Mouse (Mus musculus) frontal cortex, postnatal 10 days (tissue): ENCODE measurements around the gene Qars.

ENCODE experiments used
- DNase-seq, 2 experiments: peaks; one replicate each; pipeline ENCODE4 v3.0.0; 2022; ENCODE audit warnings: low spot score in 2 of 2, mixed read lengths in 1 of 2

Gene Qars

GRCm38 (mm10) chr9:108486973-108487530, 20.5 kb upstream of the Qars start:
- DNase-seq, result no peak

- no peak for DNase-seq
Measured at GRCm38 (mm10) chr9:108488403-108488802, 19.1 kb upstream of the Qars start.

GRCm38 (mm10) chr9:108489215-108489614, 18.3 kb upstream of the Qars start:
- no peak for DNase-seq

DNA sequence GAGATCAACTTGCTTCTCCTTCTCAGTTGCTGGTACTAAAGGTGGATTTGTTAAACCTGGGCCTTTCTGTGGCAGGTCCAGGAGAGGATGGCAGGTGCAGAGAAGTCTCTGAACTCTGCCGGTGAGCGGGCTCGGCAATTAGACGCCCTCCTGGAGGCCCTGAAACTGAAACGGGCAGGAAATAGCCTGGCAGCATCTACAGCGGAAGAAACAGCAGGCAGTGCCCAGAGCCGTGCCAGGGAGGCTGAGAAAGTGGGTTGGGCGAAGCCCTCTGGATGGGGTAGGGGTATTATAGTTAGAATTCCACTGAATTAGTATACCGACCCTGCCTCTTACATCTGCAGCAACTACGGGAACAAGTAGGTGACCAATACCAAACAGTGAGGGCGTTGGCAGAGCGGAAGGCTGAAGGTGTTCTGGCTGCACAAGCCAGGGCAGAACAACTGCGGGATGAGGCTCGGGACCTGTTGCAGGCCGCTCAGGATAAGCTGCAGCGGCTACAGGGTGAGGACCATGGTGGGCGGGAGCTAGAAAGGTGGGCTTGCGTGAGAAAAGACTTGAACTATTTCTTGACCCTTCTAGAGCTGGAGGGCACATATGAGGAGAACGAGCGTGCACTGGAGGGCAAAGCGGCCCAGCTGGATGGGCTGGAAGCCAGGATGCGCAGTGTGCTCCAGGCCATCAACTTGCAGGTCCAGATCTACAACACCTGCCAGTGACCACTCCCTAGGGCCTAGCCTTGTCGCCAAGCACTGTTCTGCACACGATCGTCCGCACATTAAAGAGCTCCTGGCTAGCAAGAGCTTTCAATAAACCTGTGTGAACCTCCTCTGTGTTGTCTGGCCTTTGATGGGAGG, 17.6 kb upstream of the Qars start:
- no peak for DNase-seq

DNA sequence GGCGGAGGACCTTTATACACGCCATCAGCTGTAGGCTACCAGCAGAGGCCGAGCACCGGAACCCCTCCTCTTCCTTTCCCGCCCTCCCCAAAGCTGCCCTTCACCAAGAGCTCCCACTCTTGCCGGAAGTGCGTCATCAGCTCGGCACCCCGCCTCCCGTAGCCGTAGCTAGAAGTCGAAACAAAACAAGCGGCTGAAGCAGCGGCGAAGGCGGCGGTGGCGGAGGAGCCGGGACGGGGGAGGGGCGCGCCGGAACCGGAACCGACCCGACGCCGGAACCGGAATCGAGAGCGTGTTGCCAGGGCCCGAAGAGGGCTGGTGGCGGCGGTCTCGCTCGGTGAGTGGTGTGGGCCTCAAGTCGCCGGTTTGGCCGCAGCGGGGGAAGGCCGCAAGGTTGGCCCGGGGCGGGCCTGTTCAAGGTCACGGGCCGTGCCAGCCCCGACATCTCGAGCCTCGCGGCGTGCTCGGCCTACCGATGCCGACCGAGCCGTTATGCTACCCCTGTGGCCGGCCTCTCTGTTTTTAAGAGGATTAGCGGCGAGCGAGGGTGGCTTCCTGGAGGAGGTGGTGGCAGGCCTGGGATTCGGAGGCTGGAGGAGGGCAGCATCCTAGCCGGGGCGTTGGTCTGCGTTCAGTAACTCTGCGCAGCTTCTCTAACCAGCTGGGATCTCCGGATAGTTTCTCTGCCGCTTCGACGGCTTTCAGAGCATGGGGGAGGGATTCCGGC, 16.8 kb upstream of the Qars start, which contains the start of gene Usp19:
TSS of gene Usp19 (plus strand) at position 44 of the 727 bp plus-strand sequence.
- DNase-seq, result peak; percentile 93 to 95

DNA sequence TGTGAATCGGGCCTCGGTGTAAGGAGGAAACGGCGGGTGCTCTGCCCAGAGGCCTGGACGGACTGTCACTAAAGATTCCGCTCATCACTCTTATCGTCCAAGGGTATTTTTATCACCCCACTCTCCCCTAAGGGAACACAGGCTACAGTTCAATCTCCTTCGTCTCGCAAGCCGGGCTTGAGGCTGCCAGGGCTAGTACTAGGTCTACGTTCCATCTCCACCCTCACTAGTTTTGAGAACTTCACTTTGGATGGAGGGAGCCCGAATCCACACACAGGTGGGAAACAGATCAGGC, 16.3 kb upstream of the Qars start:
- no peak for DNase-seq

DNA sequence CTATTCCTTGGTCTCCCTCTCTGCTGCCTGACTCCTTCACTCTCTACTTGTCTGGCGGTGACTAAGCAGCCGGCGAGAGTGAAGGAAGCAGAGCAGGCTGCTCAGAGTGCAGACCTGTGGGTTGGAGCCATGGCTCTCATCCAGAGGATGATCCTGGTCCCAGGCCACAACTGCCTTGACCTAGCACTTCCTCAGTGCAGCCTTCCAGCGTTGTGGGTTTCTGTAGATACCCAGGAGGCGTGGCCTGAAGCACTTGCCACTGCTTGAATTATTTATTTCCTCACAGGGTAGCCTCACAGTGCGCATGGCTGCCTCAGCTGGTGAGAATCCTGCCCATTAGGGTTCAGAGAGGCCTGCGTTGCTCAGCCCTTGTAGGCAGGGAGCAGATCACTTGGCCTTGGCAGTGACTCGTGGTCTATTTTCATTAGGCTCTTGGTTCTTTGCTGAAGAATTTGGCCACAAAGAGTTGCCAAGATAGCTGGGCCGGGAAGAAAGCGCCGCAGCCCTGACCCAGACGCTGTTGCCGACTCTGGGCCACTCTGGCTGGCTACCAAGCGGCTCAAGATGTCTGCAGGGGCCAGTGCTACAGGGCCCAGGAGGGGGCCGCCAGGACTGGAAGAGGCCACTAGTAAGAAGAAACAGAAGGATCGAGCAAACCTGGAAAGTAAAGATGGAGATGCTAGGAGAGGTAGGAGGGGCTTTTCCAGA, 15.3 kb upstream of the Qars start:
- DNase-seq, result no peak

GRCm38 (mm10) chr9:108493246-108493645, 14.3 kb upstream of the Qars start:
- no peak for DNase-seq

DNA sequence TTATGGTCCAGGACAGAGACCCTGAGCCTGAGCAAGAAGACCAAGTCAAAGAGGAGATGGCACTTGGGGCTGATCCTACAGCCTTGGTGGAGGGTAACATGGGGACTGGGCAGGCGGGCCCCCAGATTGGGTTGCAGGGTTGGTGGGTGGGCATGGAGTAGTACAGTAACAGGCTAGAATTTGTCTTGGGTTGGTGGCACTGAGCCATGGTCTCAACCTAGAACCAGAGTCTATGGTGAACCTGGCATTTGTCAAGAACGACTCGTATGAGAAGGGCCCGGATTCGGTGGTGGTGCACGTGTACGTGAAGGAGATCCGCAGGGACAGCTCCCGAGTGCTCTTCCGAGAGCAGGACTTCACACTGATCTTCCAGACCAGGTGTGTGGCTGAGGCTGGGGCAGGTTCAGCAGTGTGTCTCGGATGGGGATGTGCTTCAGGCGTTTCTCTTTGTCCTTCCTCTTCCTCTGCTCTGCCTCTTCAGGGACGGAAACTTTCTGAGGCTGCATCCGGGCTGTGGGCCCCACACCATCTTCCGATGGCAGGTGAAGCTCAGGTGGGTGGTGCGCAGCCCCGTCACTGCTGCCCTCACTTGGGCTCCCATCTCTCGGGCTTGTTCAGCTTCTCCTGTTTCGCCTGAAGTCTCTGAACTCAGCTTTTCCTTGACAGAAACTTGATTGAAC, 13.2 kb upstream of the Qars start:
- DNase-seq, result no peak

GRCm38 (mm10) chr9:108494905-108495304, 12.6 kb upstream of the Qars start:
- no peak for DNase-seq

GRCm38 (mm10) chr9:108499231-108499630, 8.3 kb upstream of the Qars start:
- no peak for DNase-seq

DNA sequence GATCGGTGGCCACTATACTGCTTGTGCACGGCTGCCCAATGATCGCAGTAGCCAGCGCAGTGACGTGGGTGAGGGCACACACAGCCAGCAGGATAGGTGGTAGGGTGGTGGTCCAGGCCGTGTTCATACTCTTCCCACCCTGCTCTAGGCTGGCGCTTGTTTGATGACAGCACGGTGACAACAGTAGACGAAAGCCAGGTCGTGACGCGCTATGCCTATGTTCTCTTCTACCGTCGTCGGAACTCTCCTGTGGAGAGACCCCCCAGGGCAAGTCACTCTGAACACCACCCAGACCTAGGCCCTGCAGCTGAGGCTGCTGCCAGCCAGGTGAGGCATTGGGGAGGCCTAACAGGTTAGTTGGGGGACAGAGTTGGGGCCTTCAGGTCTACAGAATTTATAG, 7.6 kb upstream of the Qars start:
- no peak for DNase-seq

DNA sequence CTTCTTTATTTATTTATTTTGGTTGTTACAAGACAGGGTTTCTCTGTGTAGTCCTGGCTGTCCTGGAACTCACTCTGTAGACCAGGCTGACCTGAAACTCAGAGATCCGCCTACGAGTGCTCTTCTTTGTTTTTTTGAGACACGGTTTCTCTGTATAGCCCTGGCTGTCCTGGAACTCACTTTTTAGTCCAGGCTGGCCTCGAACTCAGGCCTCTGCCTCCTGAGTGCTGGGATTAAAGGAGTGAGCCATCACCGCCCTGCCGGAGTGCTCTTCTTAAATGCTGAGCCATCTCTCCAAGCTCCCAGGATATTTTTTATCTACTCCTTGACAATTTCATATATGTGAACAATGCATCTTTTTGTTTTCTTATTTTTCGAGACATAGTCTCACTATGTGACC, 605 bp upstream of the Qars start:
- DNase-seq, result no peak

GRCm38 (mm10) chr9:108508776-108509175, 1.3 kb downstream of the Qars start:
- peak in 1 of 2 experiments; percentile 4 for DNase-seq

DNA sequence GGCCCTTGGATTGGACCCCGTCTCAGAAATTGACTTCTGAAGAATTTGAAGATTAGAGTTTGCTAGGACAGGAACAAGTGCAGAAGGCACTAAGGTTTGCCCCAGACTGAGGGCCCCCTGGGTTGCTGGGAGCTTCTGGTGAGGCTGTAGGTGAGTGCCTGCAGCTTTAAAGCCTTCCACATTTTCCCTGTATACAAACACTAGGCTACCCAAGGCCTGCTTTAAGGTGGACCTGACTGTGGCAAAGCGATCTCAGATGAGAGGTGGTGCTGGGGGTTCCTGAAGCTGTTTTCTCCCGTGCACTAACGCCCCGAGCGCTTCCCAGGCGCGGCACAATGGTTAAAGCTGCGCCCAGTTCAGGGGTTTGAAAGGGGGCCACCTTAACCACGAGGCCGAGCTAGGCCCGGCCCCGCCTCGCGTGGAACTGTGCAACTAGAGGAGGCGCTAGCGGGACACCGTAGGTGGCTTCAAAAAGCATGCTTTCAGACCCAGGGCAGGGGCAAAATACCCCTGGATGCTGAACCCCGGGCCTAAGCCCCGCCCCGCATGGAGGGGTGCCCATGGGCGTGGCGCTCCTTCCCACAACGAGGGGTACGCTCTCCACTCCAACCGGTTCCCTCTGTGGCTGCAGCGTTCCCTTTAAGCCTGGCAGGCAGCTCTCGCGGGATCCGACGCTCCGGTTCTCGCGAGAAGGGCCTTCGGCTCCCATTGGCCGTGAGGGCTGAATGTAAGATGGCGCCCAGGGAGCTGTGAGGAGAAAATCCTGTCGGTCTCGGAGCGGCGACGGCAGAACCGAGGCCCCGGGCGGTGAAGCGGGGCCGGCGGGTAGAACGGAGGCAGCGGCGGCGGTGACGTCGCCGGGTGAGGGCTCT, 9.1 kb downstream of the Qars start, which contains the start of gene Qrich1:
TSS of gene Qrich1 (plus strand) at position 427 of the 872 bp plus-strand sequence.
- DNase-seq, result peak; percentile 95 to 96

DNA sequence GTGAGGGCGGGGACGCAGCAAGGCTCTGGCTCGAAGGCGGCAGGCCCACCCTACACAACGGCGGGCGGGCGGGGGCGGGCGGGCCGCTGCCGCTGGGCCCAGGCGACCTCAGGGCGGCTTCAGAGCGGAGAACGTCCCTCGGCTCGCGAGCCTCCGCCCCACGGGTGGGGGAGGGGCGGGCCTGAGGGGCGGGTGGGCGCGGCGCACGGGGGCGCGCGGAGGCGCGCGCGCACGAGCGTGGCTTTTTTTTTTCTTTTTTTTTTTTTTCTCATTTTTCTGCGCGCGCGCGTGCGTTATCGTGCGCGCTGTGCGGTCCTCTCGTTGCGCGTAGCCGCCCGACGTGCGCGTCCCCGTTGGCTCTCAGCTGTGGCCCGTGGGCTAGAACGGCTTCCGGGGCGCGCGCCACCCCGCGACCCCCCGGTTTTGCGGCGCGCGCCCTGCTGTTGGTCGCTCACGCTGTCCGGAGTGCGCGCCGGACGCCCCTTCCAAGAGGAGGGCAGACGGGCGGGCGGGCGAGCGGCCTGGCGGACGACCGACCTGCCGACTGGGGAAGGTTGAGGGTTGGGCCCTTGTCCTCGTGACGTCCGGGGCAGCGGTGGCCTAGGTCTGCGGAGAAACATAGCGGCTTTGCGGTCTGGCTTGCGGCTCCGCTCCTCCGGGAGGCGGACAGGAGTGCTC, 9.9 kb downstream of the Qars start:
- peak; percentile 74 to 86 for DNase-seq

GRCm38 (mm10) chr9:108517931-108518332, 10.4 kb downstream of the Qars start:
- DNase-seq, result no peak

DNA sequence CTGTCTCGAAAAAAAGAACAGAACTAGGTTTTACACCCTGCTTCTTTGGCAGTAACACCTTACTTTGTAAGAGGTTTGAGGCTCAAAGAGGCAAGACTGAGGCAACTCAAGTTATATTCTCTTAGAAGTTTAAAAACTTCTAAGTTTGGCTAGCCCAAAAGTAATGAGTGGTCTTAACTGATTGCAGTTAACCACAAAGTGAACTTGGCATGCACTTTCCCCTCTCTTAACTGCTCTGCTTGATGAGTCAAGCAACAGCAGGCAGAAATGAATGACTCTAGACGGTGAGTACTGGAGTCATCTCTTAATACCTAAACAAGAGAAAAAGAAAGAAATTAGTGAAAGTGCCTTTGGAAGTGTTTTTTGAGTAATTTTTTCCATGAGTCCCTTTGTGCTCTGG, 14.1 kb downstream of the Qars start:
- no peak for DNase-seq

- DNase-seq, result no peak
Measured at GRCm38 (mm10) chr9:108523341-108523740, 15.8 kb downstream of the Qars start.

DNA sequence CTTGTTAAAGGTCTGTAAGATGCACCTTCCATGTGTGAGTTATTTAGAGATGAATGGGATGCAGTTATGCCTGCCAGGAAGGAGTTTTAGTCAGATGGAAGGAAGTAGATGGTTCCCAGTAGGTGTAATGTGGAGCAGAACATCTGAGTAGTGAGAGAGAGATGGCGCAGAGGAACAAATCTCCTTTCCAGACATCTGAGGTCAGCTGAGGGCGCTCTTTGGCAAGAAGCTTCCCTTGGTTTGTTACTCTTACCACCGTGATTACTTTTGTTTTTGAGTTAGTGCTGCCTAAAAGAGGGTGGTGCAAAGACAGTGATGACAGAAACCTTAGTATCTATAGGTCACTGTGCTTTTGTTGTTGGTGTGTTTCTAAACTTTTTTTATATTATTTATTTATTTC, 17.9 kb downstream of the Qars start:
- no peak for DNase-seq
